Comparison of ENCODE assay signal across 31 mouse cellular contexts in the genomic region with DNA sequence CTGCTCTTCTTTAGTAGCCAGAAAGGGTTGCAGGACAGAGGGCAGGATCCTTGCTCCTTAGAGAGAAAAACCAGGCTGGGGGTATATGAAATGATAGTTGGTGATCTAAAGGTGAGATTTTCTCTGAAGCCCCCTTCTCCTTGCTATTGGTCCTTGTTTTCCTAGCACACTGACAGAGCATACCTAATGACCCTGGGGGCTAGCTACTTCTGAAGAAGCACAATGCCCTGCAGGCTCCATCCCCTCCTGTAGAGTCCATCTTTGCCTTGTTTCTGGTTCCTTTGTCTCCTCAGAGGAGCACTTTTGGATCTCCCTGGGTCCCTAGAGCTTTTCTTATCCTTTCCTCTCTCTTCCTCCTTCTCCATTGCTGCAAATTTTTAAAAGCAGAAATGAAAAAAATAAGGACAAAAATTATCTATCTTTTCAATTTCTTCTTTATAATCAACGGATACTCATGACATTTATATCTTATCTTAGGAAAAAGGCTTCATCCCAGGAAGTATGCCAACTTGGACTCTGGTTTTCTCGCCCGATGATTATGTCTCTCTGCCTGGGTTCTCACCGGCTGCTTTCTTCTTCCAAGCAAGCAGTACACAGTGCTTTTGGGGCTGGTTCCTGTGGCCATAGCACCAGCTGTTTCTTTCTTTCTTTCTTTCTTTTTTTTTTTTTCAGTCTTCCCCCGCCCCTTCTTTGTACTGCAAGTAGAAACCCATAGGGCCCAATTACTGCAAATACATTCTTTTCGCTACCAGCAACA. TPM values are rescaled to one million over a fixed set of nuclear protein-coding genes. Genes with fewer than 3 reads are reported as not detected.
DNase-seq lines count a peak whose midpoint lies in the region; ATAC-seq and TF ChIP-seq lines count a peak whose summit lies in the region.
"Had no signal": no experiment of that assay in that cellular context is flagged by ENCODE, and none has a peak within 500 bp of the region (broad histone marks: within the 10 kb centered on the region; RNA-seq: fewer than 3 reads in every experiment).

No protein-coding gene starts in this region.

- DNase-seq in hindbrain, embryonic 10.5 days (ENCODE audit: low spot score): no peak
- DNase-seq in brain, embryonic 14.5 days (ENCODE audit: low read depth): peak; percentile 75
- peak; percentile 43 for DNase-seq in midbrain, embryonic 14.5 days
- no peak for DNase-seq in thymus, postnatal 0 days (ENCODE audit: low spot score)
- DNase-seq in urinary bladder, postnatal 4 days (ENCODE audit: low spot score in 2 of 2): no peak
- DNase-seq: adrenal gland, postnatal 36 days; B cell, adult 2 months; cerebellum, adult 8-10 months; embryo, embryonic 11 days; heart, postnatal 14 days; kidney, adult 2 months; kidney, postnatal 36 days; left cerebral cortex, postnatal 4 days; lung, adult 2 months; lung, postnatal 10 days; right cerebral cortex, postnatal 4 days; thymus, adult 18-20 months; thymus, postnatal 36 days had no signal

- no peaks in the 10 kb centered on the region for H3K36me3 ChIP-seq in hindbrain, embryonic 10.5 days
- no peaks in the 10 kb centered on the region for H3K36me3 ChIP-seq in hindbrain, embryonic 16.5 days (ENCODE audit: control insufficient read depth, insufficient read depth, low read length)
- H3K36me3 ChIP-seq in forebrain, embryonic 16.5 days (ENCODE audit: control insufficient read depth, insufficient read depth): no peaks in the 10 kb centered on the region
- H3K36me3 ChIP-seq in midbrain, embryonic 14.5 days (ENCODE audit: control insufficient read depth, insufficient read depth, low read length): no peaks in the 10 kb centered on the region
- H3K36me3 ChIP-seq: embryonic facial prominence, embryonic 12.5 days; hindbrain, embryonic 12.5 days; limb, embryonic 15.5 days; neural tube, embryonic 13.5 days had no signal

- TF ChIP-seq CTCF in brain, embryonic 14.5 days (IDR thresholded peaks at IDR 0.05; ENCODE audit: borderline replicate concordance, extremely low read depth, insufficient read depth, insufficient read length): no peak

- H3K9ac ChIP-seq in hindbrain, embryonic 16.5 days (ENCODE audit: low read depth, low read length): no peak overlapping the region
- no peak overlapping the region for H3K9ac ChIP-seq in forebrain, embryonic 16.5 days (replicated peaks; ENCODE audit: low read depth, low read length)
- H3K9ac ChIP-seq in midbrain, embryonic 14.5 days (replicated peaks; ENCODE audit: low read length): no peak overlapping the region
- H3K9ac ChIP-seq: embryonic facial prominence, embryonic 12.5 days; hindbrain, embryonic 12.5 days; limb, embryonic 15.5 days; liver, embryonic 14.5 days; neural tube, embryonic 13.5 days had no signal

- H3K27me3 ChIP-seq in hindbrain, embryonic 10.5 days (ENCODE audit: insufficient read depth, poor library complexity, severe bottlenecking): no peaks in the 10 kb centered on the region
- no peaks in the 10 kb centered on the region for H3K27me3 ChIP-seq in hindbrain, embryonic 16.5 days (replicated peaks; ENCODE audit: control insufficient read depth, insufficient read depth, low read length)
- H3K27me3 ChIP-seq in forebrain, embryonic 16.5 days (replicated peaks; ENCODE audit: control insufficient read depth, insufficient read depth, low read length): no peaks in the 10 kb centered on the region
- H3K27me3 ChIP-seq in midbrain, embryonic 14.5 days (ENCODE audit: control insufficient read depth, insufficient read depth, low read length): no peaks in the 10 kb centered on the region
- H3K27me3 ChIP-seq: embryonic facial prominence, embryonic 12.5 days; hindbrain, embryonic 12.5 days; limb, embryonic 15.5 days; neural tube, embryonic 13.5 days had no signal

- H3K4me2 ChIP-seq in hindbrain, embryonic 16.5 days (ENCODE audit: low read length): no peak overlapping the region
- no peak overlapping the region for H3K4me2 ChIP-seq in forebrain, embryonic 16.5 days (ENCODE audit: low read length)
- H3K4me2 ChIP-seq in midbrain, embryonic 14.5 days (ENCODE audit: low read length): no peak overlapping the region
- H3K4me2 ChIP-seq: embryonic facial prominence, embryonic 12.5 days; hindbrain, embryonic 12.5 days; limb, embryonic 15.5 days; neural tube, embryonic 13.5 days had no signal

- 57% methylated on average over 6 of the region's 6 CpGs for WGBS in hindbrain, embryonic 10.5 days
- 48% methylated on average over 6 of the region's 6 CpGs for WGBS in hindbrain, embryonic 16.5 days
- WGBS in forebrain, embryonic 16.5 days: 26% methylated on average over 6 of the region's 6 CpGs
- WGBS in midbrain, embryonic 14.5 days: 50% methylated on average over 6 of the region's 6 CpGs

- no peak for ATAC-seq in hindbrain, embryonic 16.5 days
- peak; percentile 18; the same call in 1 of the 2 replicates for ATAC-seq in forebrain, embryonic 16.5 days
- no peak for ATAC-seq in midbrain, embryonic 14.5 days (ENCODE audit: low FRiP score, low TSS enrichment)
- ATAC-seq: inflammation-experienced regulatory T-cells, adult 6 months had no signal

- no peak for TF ChIP-seq POLR2A in brain, embryonic 14.5 days (IDR thresholded peaks at IDR 0.05; ENCODE audit: borderline replicate concordance, extremely low read depth, insufficient read depth, insufficient read length, poor library complexity, severe bottlenecking)

- no peaks in the 10 kb centered on the region for H3K9me3 ChIP-seq in hindbrain, embryonic 10.5 days
- H3K9me3 ChIP-seq in hindbrain, embryonic 16.5 days (ENCODE audit: control insufficient read depth, low read length): no peaks in the 10 kb centered on the region
- no peaks in the 10 kb centered on the region for H3K9me3 ChIP-seq in forebrain, embryonic 16.5 days (ENCODE audit: control insufficient read depth, low read length)
- no peaks in the 10 kb centered on the region for H3K9me3 ChIP-seq in midbrain, embryonic 14.5 days (ENCODE audit: control insufficient read depth, low read length)
- H3K9me3 ChIP-seq: embryonic facial prominence, embryonic 12.5 days; hindbrain, embryonic 12.5 days; limb, embryonic 15.5 days; neural tube, embryonic 13.5 days had no signal

- H3K27ac ChIP-seq in hindbrain, embryonic 10.5 days: peak overlapping the region; percentile 40; the same call in 1 of the 2 replicates
- no peak overlapping the region for H3K27ac ChIP-seq in hindbrain, embryonic 16.5 days (ENCODE audit: low read depth, low read length)
- no peak overlapping the region for H3K27ac ChIP-seq in forebrain, embryonic 16.5 days (ENCODE audit: low read length)
- H3K27ac ChIP-seq in midbrain, embryonic 14.5 days (replicated peaks; ENCODE audit: low read depth, low read length): peak overlapping the region; percentile 50
- H3K27ac ChIP-seq: embryonic facial prominence, embryonic 12.5 days; hindbrain, embryonic 12.5 days; layer of hippocampus, adult 2 months; limb, embryonic 15.5 days; liver, embryonic 14.5 days; macrophage; neural tube, embryonic 13.5 days; stomach, postnatal 0 days had no signal

- H3K4me3 ChIP-seq in hindbrain, embryonic 10.5 days: no peak overlapping the region
- no peak overlapping the region for H3K4me3 ChIP-seq in hindbrain, embryonic 16.5 days (ENCODE audit: low read length)
- H3K4me3 ChIP-seq in forebrain, embryonic 16.5 days (replicated peaks; ENCODE audit: low read length): no peak overlapping the region
- no peak overlapping the region for H3K4me3 ChIP-seq in midbrain, embryonic 14.5 days (replicated peaks; ENCODE audit: low read depth, low read length)
- H3K4me3 ChIP-seq: embryonic facial prominence, embryonic 12.5 days; hindbrain, embryonic 12.5 days; layer of hippocampus, adult 2 months; limb, embryonic 15.5 days; myocyte; neural tube, embryonic 13.5 days had no signal

- H3K4me1 ChIP-seq in hindbrain, embryonic 10.5 days (replicated peaks): 0 out of 2 replicates have a peak, but pooled peaks cover 3% of the 10 kb centered on the region
- no peaks in the 10 kb centered on the region for H3K4me1 ChIP-seq in hindbrain, embryonic 16.5 days (ENCODE audit: control insufficient read depth, insufficient read depth, low read depth, low read length)
- no peaks in the 10 kb centered on the region for H3K4me1 ChIP-seq in forebrain, embryonic 16.5 days (replicated peaks; ENCODE audit: control insufficient read depth, insufficient read depth, low read length)
- H3K4me1 ChIP-seq in midbrain, embryonic 14.5 days (ENCODE audit: control insufficient read depth, insufficient read depth, low read length): peaks cover 9% of the 10 kb centered on the region; the same call in 1 of the 2 replicates
- H3K4me1 ChIP-seq: embryonic facial prominence, embryonic 12.5 days; limb, embryonic 15.5 days; neural tube, embryonic 13.5 days had no signal

RNA-seq across cellular contexts. Expression of gene Slc38a11, which starts 41.7 kb away (rescaled TPM):
- 0.14 and 0.17 TPM in 2 replicates for polyA plus RNA-seq in hindbrain, embryonic 10.5 days (2016; fragmentation: Nextera tagmentation; extraction: Ambion mirVana)
- 1.5 and 1.7 TPM in 2 replicates for polyA plus RNA-seq in hindbrain, embryonic 16.5 days (2015; fragmentation: Nextera tagmentation; extraction: Ambion mirVana)
- polyA plus RNA-seq in brain, embryonic 14.5 days (2012; rRNA removed): 0.57 and 1.1 TPM in 2 replicates
- polyA plus RNA-seq in forebrain, embryonic 16.5 days (2015; fragmentation: Nextera tagmentation; extraction: Ambion mirVana): 1.1 and 1.2 TPM in 2 replicates
- 1.3 and 2.3 TPM in 2 replicates for polyA plus RNA-seq in midbrain, embryonic 14.5 days (2014; fragmentation: Nextera tagmentation; extraction: Ambion mirVana)
- not detected in 2 replicates for polyA plus RNA-seq in thymus, postnatal 0 days (2015; fragmentation: Nextera tagmentation; extraction: Ambion mirVana)
- polyA plus RNA-seq: heart, embryonic 14.5 days; liver, embryonic 14.5 days; macrophage; myocyte had no signal

Comparison
In these comparisons a context has a peak if more than half of its experiments do, and no peak if none do; other contexts are left out.
1. H3K27ac ChIP-seq: peak in hindbrain, embryonic 10.5 days (single experiment) and midbrain, embryonic 14.5 days (single experiment); none in hindbrain, embryonic 16.5 days (single experiment) and forebrain, embryonic 16.5 days (single experiment).
2. DNase-seq: peak in brain, embryonic 14.5 days (single experiment) and midbrain, embryonic 14.5 days (single experiment); none in hindbrain, embryonic 10.5 days (single experiment), thymus, postnatal 0 days (single experiment) and urinary bladder, postnatal 4 days (0 of 2).